Mouse (Mus musculus) megakaryocyte, embryonic 14.5 days (primary cell): ENCODE measurements around the gene Pfas.
"Not testable (repeated sequence)": the region's sequence is repeated elsewhere in the genome, so short reads cannot be mapped to it uniquely, and the experiment has no call there.

ENCODE experiments used
- FLI1 ChIP-seq: IDR thresholded peaks from 2 replicates; pipeline ENCODE4 v1.6.1; 2012; ENCODE audit warnings: low read length, inconsistent platforms, mixed read lengths
- GATA1 ChIP-seq: IDR thresholded peaks from 3 replicates; pipeline ENCODE4 v1.6.1; 2012; ENCODE audit warnings: mixed read lengths, low read length, inconsistent platforms, borderline replicate concordance

- TF ChIP-seq GATA1, FLI1: not testable (repeated sequence)
Observed at GRCm38 (mm10) chr11:68973250-68974058, 34.8 kb downstream of the Pfas start.
